Mouse (Mus musculus): ENCODE results near the gene Slc36a3.

GRCm38 (mm10) chr11:55168504-55168903, 17.0 kb upstream of the Slc36a3 start:
- TF ChIP-seq CTCF (IDR thresholded peaks at IDR 0.05; ENCODE audit: borderline replicate concordance, insufficient read depth, low read depth, low read length) (no peak), POLR2A (IDR thresholded peaks at IDR 0.05; ENCODE audit: borderline replicate concordance, insufficient read depth, low read length) (no peak)

Measured in cerebellum, adult 2 months (tissue).